Mouse (Mus musculus) CH12.LX (cell line): ENCODE data around the gene Scarf2. TPM values are rescaled to one million over a fixed set of nuclear protein-coding genes. Genes with fewer than 3 reads are reported as not detected.

Experiments
- DNase-seq: peaks from one replicate; pipeline ENCODE4 v3.0.0-alpha.2; 2013; ENCODE audit errors: extremely low read depth
- H3K27ac ChIP-seq: 2 replicates; pipeline ENCODE4 v1.5.1; 2012; ENCODE audit warnings: low read depth, mild to moderate bottlenecking, control low read depth, moderate library complexity; ENCODE audit not compliant: insufficient read depth
- H3K27me3 ChIP-seq: replicated peaks from 2 replicates; pipeline ENCODE3; 2012; ENCODE audit warnings: inconsistent platforms
- H3K36me3 ChIP-seq, 2 experiments: replicated peaks in 1 of 2; 2 replicates each; pipeline versions ENCODE3 to v1.6.1; 2012; ENCODE audit warnings: inconsistent platforms in 1 of 2, low read length in 1 of 2, mild to moderate bottlenecking in 1 of 2, mixed read lengths in 1 of 2, moderate library complexity in 1 of 2; ENCODE audit not compliant: control insufficient read depth in 1 of 2, insufficient read depth in 1 of 2
- H3K4me1 ChIP-seq, 2 experiments: 2 replicates each; pipeline ENCODE4 v1.6.1; 2012; ENCODE audit warnings: inconsistent platforms in 1 of 2, moderate library complexity in 1 of 2; ENCODE audit not compliant: insufficient read depth in 2 of 2, control insufficient read depth in 1 of 2
- H3K4me2 ChIP-seq: 2 replicates; pipeline ENCODE4 v1.6.1; 2012; ENCODE audit warnings: low read depth, mild to moderate bottlenecking, control low read depth; ENCODE audit not compliant: poor library complexity, insufficient read depth, severe bottlenecking
- H3K4me3 ChIP-seq, 3 experiments: fragments of 150-350 bp in 1 of 3; sonication (generic) in 1 of 3; replicated peaks in 1 of 3; 2 replicates each; pipeline versions ENCODE3 to v1.5.1; 2011 to 2012; ENCODE audit warnings: low read depth in 2 of 3, low read length in 2 of 3, mild to moderate bottlenecking in 2 of 3, moderate library complexity in 2 of 3, control low read depth in 1 of 3, improper control_type of control experiment in 1 of 3, inconsistent platforms in 1 of 3, mixed read lengths in 1 of 3; ENCODE audit not compliant: poor library complexity in 1 of 3
- H3K79me2 ChIP-seq: replicated peaks from 2 replicates; pipeline ENCODE4 v1.6.1; 2012; ENCODE audit warnings: mild to moderate bottlenecking, moderate library complexity; ENCODE audit not compliant: control insufficient read depth, poor library complexity, insufficient read depth, severe bottlenecking; ENCODE audit errors: extremely low read depth
- H3K9ac ChIP-seq: 2 replicates; pipeline ENCODE4 v1.6.1; 2012; ENCODE audit warnings: low read depth, mild to moderate bottlenecking, control low read depth, moderate library complexity; ENCODE audit not compliant: insufficient read depth
- H3K9me3 ChIP-seq: replicated peaks from 2 replicates; pipeline ENCODE3; 2012; ENCODE audit warnings: low read length, inconsistent platforms, mixed read lengths
- BHLHE40 ChIP-seq: IDR thresholded peaks from 2 replicates; pipeline ENCODE4 v1.6.1; 2011; ENCODE audit warnings: mild to moderate bottlenecking, low read depth, low read length, improper control_type of control experiment
- CHD2 ChIP-seq: IDR thresholded peaks from 2 replicates; pipeline ENCODE4 v1.6.1; 2011; ENCODE audit warnings: low read length, improper control_type of control experiment
- CTCF ChIP-seq, 2 experiments: IDR thresholded peaks in 1 of 2; conservative IDR thresholded peaks in 1 of 2; 2 replicates each; pipeline ENCODE4 v1.5.1; 2011 to 2012; ENCODE audit warnings: low read depth in 2 of 2, low read length in 2 of 2, improper control_type of control experiment in 1 of 2, inconsistent platforms in 1 of 2, mild to moderate bottlenecking in 1 of 2, moderate library complexity in 1 of 2
- E2F4 ChIP-seq: IDR thresholded peaks from 2 replicates; pipeline ENCODE4 v1.6.1; 2011; ENCODE audit warnings: low read depth, low read length, improper control_type of control experiment; ENCODE audit not compliant: insufficient replicate concordance
- ELF1 ChIP-seq: IDR thresholded peaks from 2 replicates; pipeline ENCODE4 v1.6.1; 2014; ENCODE audit warnings: low read depth, mild to moderate bottlenecking, inconsistent platforms, low read length, improper control_type of control experiment
- ETS1 ChIP-seq: conservative IDR thresholded peaks from 2 replicates; pipeline ENCODE4 v1.6.1; 2012; ENCODE audit warnings: low read depth, mild to moderate bottlenecking, inconsistent platforms, low read length, improper control_type of control experiment, moderate library complexity
- GABPA ChIP-seq: IDR thresholded peaks from 2 replicates; pipeline ENCODE4 v1.6.1; 2012; ENCODE audit warnings: low read depth, low read length, improper control_type of control experiment, inconsistent platforms; ENCODE audit not compliant: insufficient replicate concordance
- HCFC1 ChIP-seq: IDR thresholded peaks from 2 replicates; pipeline ENCODE4 v1.6.1; 2012; ENCODE audit warnings: low read depth, mild to moderate bottlenecking, inconsistent platforms, low read length, improper control_type of control experiment
- IRF4 ChIP-seq: IDR thresholded peaks from 2 replicates; pipeline ENCODE4 v1.6.1; 2014; ENCODE audit warnings: low read depth, mild to moderate bottlenecking, inconsistent platforms, low read length, improper control_type of control experiment
- JUN ChIP-seq: IDR thresholded peaks from 2 replicates; pipeline ENCODE4 v1.6.1; 2011; ENCODE audit warnings: low read depth, mild to moderate bottlenecking, low read length, improper control_type of control experiment, moderate library complexity; ENCODE audit not compliant: insufficient read depth
- JUND ChIP-seq: conservative IDR thresholded peaks from 2 replicates; pipeline ENCODE4 v1.6.1; 2011; ENCODE audit warnings: low read depth, low read length, improper control_type of control experiment
- MAFK ChIP-seq: IDR thresholded peaks from 2 replicates; pipeline ENCODE4 v1.6.1; 2011; ENCODE audit warnings: low read length, improper control_type of control experiment; ENCODE audit not compliant: insufficient replicate concordance
- MAX ChIP-seq: IDR thresholded peaks from 2 replicates; pipeline ENCODE4 v1.6.1; 2011; ENCODE audit warnings: low read length, improper control_type of control experiment
- MAZ ChIP-seq: IDR thresholded peaks from 2 replicates; pipeline ENCODE4 v1.6.1; 2012; ENCODE audit warnings: low read depth, mild to moderate bottlenecking, inconsistent platforms, low read length, improper control_type of control experiment, moderate library complexity
- MEF2A ChIP-seq: IDR thresholded peaks from 2 replicates; pipeline ENCODE4 v1.6.1; 2014; ENCODE audit warnings: low read depth, mild to moderate bottlenecking, inconsistent platforms, low read length, improper control_type of control experiment, borderline replicate concordance
- MYC ChIP-seq: IDR thresholded peaks from 2 replicates; pipeline ENCODE4 v1.6.1; 2011; ENCODE audit warnings: low read depth, mild to moderate bottlenecking, improper control_type of control experiment, low read length
- PAX5 ChIP-seq: IDR thresholded peaks from 2 replicates; pipeline ENCODE4 v1.6.1; 2012; ENCODE audit warnings: low read length, inconsistent platforms, mixed read lengths
- POLR2A ChIP-seq: IDR thresholded peaks from 2 replicates; pipeline ENCODE4 v1.6.1; 2011; ENCODE audit warnings: low read depth, mild to moderate bottlenecking, improper control_type of control experiment, low read length
- RCOR1 ChIP-seq: conservative IDR thresholded peaks from 2 replicates; pipeline ENCODE4 v1.6.1; 2012; ENCODE audit warnings: low read depth, mild to moderate bottlenecking, inconsistent platforms, low read length, improper control_type of control experiment
- TBP ChIP-seq: conservative IDR thresholded peaks from 2 replicates; pipeline ENCODE4 v1.6.1; 2011; ENCODE audit warnings: low read depth, low read length, improper control_type of control experiment
- UBTF ChIP-seq: IDR thresholded peaks from 2 replicates; pipeline ENCODE4 v1.6.1; 2012; ENCODE audit warnings: low read depth, mild to moderate bottlenecking, inconsistent platforms, low read length, improper control_type of control experiment, moderate library complexity
- USF1 ChIP-seq: IDR thresholded peaks from 2 replicates; pipeline ENCODE4 v1.6.1; 2014; ENCODE audit warnings: low read depth, mild to moderate bottlenecking, inconsistent platforms, low read length, improper control_type of control experiment
- USF2 ChIP-seq: conservative IDR thresholded peaks from 2 replicates; pipeline ENCODE4 v1.6.1; 2011; ENCODE audit warnings: low read depth, low read length, improper control_type of control experiment
- ZC3H11A ChIP-seq: IDR thresholded peaks from 2 replicates; pipeline ENCODE4 v1.6.1; 2012; ENCODE audit warnings: low read depth, mild to moderate bottlenecking, inconsistent platforms, low read length, improper control_type of control experiment
- ZMIZ1 ChIP-seq: IDR thresholded peaks from 2 replicates; pipeline ENCODE4 v1.6.1; 2012; ENCODE audit warnings: low read depth, mild to moderate bottlenecking, inconsistent platforms, low read length, improper control_type of control experiment
- ZNF384 ChIP-seq: IDR thresholded peaks from 2 replicates; pipeline ENCODE4 v1.6.1; 2012; ENCODE audit warnings: low read depth, low read length, improper control_type of control experiment, inconsistent platforms
- dilution Hi-C: fragments of 300-500 bp; cut with MboI; formaldehyde crosslinking; loops from 2 replicates; pipeline ENCODE4 v1.14.3; 2020; ENCODE audit warnings: low sequenced_read_pairs; ENCODE audit not compliant: extremely low pct_unique_long_range_greater_than_20kb, extremely low pct_ligation_motif_present
- in situ Hi-C: fragments of 300-500 bp; cut with MboI; formaldehyde crosslinking; loops from 3 replicates; pipeline ENCODE4 v1.14.3; 2019; ENCODE audit warnings: low sequenced_read_pairs, low pct_ligation_motif_present, low pct_unique_long_range_greater_than_20kb, mixed read lengths
- polyA plus RNA-seq: library from polyadenylated mRNA; unstranded; fragments of >175 nt; gene quantifications from 2 replicates; pipeline ENCODE4 v1.2.1, GENCODE M21; 2012; ENCODE audit warnings: low read depth; ENCODE audit not compliant: insufficient read length
- total RNA-seq, 2 experiments: library from RNA; depleted of rRNA; stranded (reverse); fragments of 300-350 nt in 1 of 2; fragments of >200 nt in 1 of 2; gene quantifications; 2 replicates each; pipeline ENCODE4 v1.2.3; 2012 to 2014

Gene Scarf2
- total and polyA plus RNA-seq, 3 experiments, result not detected

DNA sequence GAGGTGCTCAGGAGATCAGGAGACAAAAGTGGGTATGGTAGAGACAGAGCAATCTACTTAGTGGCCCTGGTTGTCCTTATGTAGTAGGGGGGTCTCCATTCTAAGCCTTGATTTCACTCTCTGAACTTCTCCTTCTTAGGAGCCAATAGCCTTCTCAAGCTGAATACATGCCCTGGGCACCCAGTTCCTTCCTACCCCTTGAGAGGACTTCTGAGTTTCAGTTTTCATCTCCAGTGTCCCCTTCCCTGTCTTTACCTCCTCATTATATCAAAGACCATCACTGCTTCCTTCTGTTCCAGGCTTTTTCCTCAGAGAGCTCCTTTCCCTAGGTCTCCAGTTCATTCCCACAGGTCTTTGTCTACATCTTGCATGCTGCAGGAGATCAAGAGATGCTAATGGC is 563 bp upstream of the Scarf2 start:
- Histone ChIP-seq H3K9ac (no peak overlapping the region), H3K79me2 (no peaks in the 10 kb centered on the region), H3K27ac (no peak overlapping the region), H3K36me3 (no peaks in the 10 kb centered on the region), H3K4me1 (peaks cover 9% of the 10 kb centered on the region in 2 experiments), H3K9me3 (peaks cover 8% of the 10 kb centered on the region), H3K4me2 (no peak overlapping the region), H3K4me3 (no peak overlapping the region), H3K27me3 (peaks cover 47% of the 10 kb centered on the region)
- in situ Hi-C loops, result no loop called here
- TF ChIP-seq MYC, result no peak
- no peak for TF ChIP-seq CHD2
- no peak for TF ChIP-seq MAX
- no peak for TF ChIP-seq CTCF (conservative IDR thresholded peaks at IDR 0.05 in 1 of 2, IDR thresholded peaks at IDR 0.05 in 1 of 2; ENCODE audit: low read depth in 2 of 2, low read length in 2 of 2)
- no peak for TF ChIP-seq USF1
- no peak for TF ChIP-seq JUND
- no peak for TF ChIP-seq RCOR1
- no peak for TF ChIP-seq MEF2A
- TF ChIP-seq IRF4, result no peak
- no peak for TF ChIP-seq HCFC1
- TF ChIP-seq USF2, result no peak
- TF ChIP-seq ZMIZ1, result no peak
- no peak for TF ChIP-seq PAX5
- TF ChIP-seq UBTF, result no peak
- TF ChIP-seq POLR2A, result no peak
- no peak for TF ChIP-seq GABPA
- dilution Hi-C loops, result no loop called here
- DNase-seq, result no peak

DNA sequence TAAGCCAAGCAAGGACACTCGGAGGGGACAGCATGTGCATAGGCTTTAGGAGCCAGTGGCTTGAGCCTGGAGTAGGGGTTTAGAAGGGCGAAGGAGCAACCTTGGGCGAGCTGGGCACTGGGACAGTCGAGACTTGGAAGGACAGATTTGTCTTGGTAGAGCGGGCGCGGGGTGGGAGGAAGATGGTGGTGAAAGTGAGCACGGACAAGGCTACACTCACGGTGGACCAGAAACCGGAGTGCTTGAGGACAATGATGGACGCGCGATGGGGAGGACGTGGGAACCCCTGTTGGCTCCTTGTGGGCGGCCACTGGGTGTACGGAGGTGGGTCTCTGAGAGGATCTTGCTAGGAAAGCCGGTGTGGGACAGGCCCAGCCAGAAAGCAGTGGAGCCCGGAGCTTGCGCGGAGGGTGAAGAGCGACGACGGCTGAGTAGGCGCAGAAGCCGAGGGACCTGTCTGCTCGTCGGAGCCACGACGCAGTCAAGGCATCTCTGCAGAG is 780 bp downstream of the Scarf2 start:
- peaks cover 11% of the 10 kb centered on the region for H3K9me3 ChIP-seq
- H3K4me3 ChIP-seq, result no peak overlapping the region
- no peak overlapping the region for H3K27ac ChIP-seq
- no peaks in the 10 kb centered on the region for H3K79me2 ChIP-seq
- in situ Hi-C loops (no loop called here), dilution Hi-C loops (no loop called here)
- peaks cover 47% of the 10 kb centered on the region for H3K27me3 ChIP-seq
- H3K4me2 ChIP-seq, result no peak overlapping the region
- no peak for DNase-seq
- H3K9ac ChIP-seq, result no peak overlapping the region
- H3K36me3 ChIP-seq, result no peaks in the 10 kb centered on the region
- peaks cover 9% of the 10 kb centered on the region in 2 experiments for H3K4me1 ChIP-seq
- no peak for TF ChIP-seq GABPA
- no peak for TF ChIP-seq UBTF
- no peak for TF ChIP-seq JUND
- TF ChIP-seq MAX, result no peak
- TF ChIP-seq MAFK, result no peak
- TF ChIP-seq HCFC1, result no peak
- no peak for TF ChIP-seq JUN
- TF ChIP-seq ZNF384, result no peak
- no peak for TF ChIP-seq MYC
- no peak for TF ChIP-seq POLR2A
- TF ChIP-seq ELF1, result no peak
- TF ChIP-seq MAZ, result no peak
- TF ChIP-seq CTCF (conservative IDR thresholded peaks at IDR 0.05 in 1 of 2, IDR thresholded peaks at IDR 0.05 in 1 of 2; ENCODE audit: low read depth in 2 of 2, low read length in 2 of 2), result no peak
- no peak for TF ChIP-seq E2F4
- no peak for TF ChIP-seq PAX5
- TF ChIP-seq ETS1, result no peak
- no peak for TF ChIP-seq ZC3H11A
- no peak for TF ChIP-seq TBP
- no peak for TF ChIP-seq IRF4
- TF ChIP-seq BHLHE40, result no peak
